Mouse (Mus musculus) adipocyte (in vitro differentiated cells): ENCODE results near the gene Zfp558.
"Not testable (repeated sequence)": the region's sequence is repeated elsewhere in the genome, so short reads cannot be mapped to it uniquely, and the experiment has no call there.

ENCODE experiments used
- DNase-seq: peaks from one replicate; pipeline ENCODE4 v3.0.0-alpha.2; 2016; ENCODE audit warnings: low spot score

The Zfp558 gene

GRCm38 (mm10) chr9:18478168-18478567, at the start of gene Zfp558, which contains the start of gene Mbd3l1:
Gene Zfp558, minus strand, starts transcription at chr9:18478268.
Gene Mbd3l1, plus strand, starts transcription at chr9:18478359.
- DNase-seq = no peak

GRCm38 (mm10) chr9:18508098-18508497, 30.0 kb upstream of the Zfp558 start:
- no peak for DNase-seq

- peak; percentile 80 for DNase-seq
These were observed 4.5 kb downstream of the Zfp558 start for GRCm38 (mm10) chr9:18473324-18474128.

GRCm38 (mm10) chr9:18468005-18468404, 10.1 kb downstream of the Zfp558 start:
- DNase-seq = no peak

- no peak for DNase-seq
These were observed 10.7 kb downstream of the Zfp558 start for GRCm38 (mm10) chr9:18467350-18467749.

GRCm38 (mm10) chr9:18456520-18456919, 21.5 kb downstream of the Zfp558 start:
- DNase-seq = no peak

- DNase-seq = peak; percentile 74
These were observed 46.4 kb downstream of the Zfp558 start for GRCm38 (mm10) chr9:18431687-18432086.

- no peak for DNase-seq
These were observed 47.7 kb downstream of the Zfp558 start, which contains the start of gene Mbd3l2 for GRCm38 (mm10) chr9:18430354-18430753. Gene Mbd3l2, plus strand, starts transcription at chr9:18430654.

- DNase-seq = not testable (repeated sequence)
These were observed 65.7 kb downstream of the Zfp558 start for GRCm38 (mm10) chr9:18412371-18412770.
